Mouse (Mus musculus) right cerebral cortex, postnatal 36 days (tissue): ENCODE measurements around the gene Ctsc.
"Not testable (repeated sequence)": the region's sequence is repeated elsewhere in the genome, so short reads cannot be mapped to it uniquely, and the experiment has no call there.

Source experiments
- DNase-seq, 2 experiments: peaks; one replicate each; pipeline ENCODE4 v3.0.0; 2022; ENCODE audit warnings: low spot score in 2 of 2, mixed read lengths in 1 of 2

Ctsc gene

DNA sequence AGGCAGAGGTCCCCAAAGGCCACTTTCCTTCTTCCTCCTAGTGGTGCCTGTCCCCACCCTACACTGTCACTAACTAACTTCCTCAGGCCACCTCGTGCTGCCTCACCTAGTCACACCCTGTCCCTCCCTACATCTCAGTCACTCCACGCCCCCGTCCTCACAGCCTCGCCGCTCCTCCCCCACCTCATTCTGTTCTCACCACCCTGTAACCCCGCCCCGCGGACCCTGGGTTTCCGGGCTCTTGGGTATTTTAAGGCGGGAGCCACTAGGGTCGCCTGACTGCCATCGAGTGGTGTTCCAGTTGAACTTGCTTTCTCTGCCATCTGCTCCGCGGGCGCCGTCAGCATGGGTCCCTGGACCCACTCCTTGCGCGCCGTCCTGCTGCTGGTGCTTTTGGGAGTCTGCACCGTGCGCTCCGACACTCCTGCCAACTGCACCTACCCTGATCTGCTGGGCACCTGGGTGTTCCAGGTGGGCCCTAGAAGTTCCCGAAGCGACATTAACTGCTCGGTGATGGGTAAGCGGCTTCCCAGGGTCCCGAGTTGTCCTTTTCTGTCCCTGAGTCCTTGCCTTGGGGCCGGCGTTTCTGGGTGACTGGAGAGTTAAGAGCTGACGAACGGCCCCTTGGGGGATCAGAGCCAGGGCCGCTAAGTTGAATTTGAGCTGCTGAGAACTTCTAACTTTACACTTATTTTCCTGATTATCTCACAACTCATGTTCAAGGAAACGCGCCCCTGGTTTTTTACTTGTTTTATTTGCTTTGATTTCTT is at the start of gene Ctsc:
Ctsc (plus strand) TSS at position 228 of the 770 bp plus-strand sequence.
- peak; percentile 39 to 45 for DNase-seq

DNA sequence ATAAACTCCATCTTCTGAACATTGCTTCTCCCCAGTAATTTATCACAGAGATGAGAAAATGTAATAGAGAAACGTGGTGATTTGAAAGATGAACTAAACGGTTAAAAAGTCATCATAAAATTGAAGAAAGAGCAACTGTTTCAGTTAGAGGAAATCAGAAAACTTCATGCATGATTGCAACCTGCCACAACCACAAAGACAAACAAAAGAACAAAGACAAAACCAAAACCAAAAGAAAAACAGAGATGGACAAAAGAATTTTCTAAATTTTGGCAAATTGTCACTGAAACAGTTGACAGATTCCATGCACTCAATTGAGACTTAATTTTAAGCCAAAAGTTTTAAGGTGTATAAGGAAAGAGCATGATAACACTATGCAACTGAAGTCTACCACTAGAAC is 48.8 kb upstream of the Ctsc start:
- no peak for DNase-seq

DNA sequence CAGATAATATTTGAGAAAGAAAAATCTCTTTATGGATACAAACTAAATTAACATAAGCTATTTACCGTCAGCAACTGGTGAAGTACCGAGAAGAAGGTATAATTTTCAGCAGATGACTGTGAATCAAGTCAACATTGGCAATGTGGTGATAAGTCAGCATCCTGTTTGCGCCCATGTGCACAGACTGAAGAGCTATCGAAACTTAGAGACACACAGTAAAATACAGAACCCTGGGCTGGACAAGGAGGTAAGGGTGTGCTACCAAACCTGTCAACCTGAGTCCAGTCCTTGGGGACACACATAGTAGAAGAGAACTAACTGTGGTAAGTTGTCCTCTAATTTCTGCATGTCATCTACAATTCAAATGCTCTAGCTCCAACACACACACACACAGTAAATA is 47.8 kb upstream of the Ctsc start:
- no peak for DNase-seq

DNA sequence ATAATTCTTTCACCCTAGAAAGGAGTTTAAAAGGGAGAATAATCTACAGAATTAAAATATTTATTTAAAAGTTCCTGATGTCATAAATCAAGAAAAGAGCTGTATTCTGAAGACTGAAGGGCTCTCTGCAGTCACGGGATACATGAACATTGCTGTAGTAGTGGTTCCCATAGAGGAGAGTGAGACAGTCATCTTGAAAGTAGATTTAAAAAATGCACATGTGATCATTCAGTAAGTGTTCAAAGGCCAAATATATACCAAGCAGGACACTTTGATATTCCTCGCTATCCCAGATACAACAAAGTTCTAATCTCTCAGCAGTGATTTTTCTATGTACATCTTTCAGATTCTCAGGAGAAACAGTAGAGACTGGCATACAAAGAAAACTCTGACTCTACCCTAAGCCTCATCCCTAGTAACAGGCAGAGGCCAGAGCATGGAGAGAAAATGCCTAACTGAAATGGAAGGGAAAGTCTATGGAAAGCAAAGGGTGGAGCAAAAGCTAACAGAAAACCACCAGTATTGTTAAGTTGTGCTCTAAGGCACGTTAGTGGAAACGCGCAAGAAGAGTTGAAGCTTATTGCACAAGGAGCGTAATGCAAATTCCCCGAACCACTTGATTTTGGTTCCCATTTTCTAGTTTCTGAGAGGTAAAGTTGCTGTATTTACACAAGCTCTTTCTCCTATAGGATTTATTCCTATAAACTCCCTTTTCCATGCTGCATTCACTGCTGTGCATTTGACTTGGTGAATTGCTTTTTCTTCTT is 46.9 kb upstream of the Ctsc start:
- no peak for DNase-seq

DNA sequence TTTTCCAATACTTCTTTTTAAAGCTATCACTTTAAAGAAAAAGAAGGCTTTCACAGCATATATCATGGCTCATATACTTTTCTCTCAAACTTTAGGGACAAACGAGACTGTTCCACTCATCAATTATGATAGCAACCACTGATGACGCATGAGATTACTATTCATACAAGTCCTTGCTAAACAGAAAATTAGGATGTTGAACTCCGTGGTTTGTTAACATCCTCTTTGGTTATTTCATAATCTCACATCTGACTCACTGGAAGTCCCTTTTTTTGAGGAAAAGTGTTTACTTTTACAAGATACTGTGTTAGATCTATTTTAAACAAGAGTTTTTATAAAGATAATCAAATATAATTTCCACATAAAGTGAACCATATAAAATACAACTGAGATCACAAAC is 34.8 kb upstream of the Ctsc start:
- no peak for DNase-seq

DNA sequence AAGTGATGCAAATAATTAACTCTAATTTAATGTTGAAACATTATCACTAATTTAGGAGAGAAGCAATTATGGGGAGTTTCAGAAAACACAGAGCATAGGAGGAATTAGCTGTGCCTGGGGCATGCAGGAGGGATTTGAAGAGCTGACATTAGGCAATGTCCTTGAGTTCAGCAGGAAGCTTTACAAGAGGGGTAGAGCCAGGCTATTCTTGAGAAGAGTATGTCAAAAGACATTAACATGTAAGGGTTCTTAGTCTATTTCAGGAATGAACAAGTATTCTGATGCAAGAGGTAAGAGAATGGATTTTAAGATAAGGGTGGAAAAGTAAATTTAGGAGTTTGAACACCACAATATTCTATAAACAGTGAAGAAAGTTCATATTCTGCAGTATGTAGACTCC is 33.4 kb upstream of the Ctsc start:
- no peak for DNase-seq

DNA sequence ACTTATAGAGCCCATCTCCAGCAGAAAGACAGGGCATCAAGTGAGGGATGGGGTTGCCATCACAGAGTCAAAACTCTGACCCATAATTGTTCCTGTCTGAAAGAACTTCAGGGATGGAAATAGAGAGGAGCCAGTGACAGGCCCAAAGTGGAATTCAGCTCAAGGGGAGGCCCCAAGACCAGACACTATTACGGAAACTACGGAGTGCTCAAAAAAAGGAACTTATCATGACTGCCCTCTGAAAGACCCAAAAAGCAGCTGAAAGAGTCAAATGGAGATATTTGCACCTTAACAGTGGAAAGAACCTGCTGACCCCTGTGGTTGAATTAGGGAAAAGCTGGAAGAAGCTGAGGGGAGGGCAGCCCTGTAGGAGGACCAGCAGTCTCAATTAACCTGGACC is 27.5 kb upstream of the Ctsc start:
- DNase-seq = not testable (repeated sequence)

DNA sequence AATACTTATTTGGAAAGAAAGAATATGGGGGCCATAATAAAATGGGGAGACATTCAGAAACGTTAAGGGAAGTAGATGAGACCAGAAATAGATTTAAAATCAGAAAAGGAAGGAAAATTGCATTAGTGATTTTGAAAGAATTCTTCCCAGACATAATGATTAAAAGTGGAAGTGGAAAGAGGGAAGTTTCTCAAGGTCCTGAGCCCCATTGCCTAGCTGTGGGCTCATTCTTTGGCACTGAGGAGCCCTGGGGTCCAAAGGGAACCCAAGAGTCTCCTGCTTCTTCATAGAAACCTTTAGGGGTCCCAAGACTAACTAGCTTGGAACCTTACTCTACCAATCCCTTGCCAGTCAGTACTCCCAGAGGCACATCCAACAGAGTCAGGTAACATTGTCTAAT is 26.4 kb upstream of the Ctsc start:
- DNase-seq = no peak

DNA sequence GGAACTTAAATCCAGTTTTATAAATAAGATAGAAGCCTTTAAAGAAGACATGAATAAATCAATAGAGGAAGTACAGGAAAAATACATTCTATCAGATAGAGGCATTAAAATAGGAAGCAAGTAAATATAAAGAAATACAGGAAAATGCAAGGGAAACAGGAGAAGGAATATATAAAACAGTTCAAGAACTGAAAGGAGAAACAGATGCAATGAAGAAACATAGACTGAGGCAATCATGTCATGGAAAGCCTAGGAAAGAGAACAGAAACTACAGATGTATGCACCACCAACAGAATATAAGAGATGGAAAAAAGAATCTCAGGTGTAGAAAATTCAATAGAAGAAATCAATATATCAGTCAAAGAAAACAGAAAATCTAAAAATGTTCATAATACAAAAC is 25.8 kb upstream of the Ctsc start:
- DNase-seq = no peak

DNA sequence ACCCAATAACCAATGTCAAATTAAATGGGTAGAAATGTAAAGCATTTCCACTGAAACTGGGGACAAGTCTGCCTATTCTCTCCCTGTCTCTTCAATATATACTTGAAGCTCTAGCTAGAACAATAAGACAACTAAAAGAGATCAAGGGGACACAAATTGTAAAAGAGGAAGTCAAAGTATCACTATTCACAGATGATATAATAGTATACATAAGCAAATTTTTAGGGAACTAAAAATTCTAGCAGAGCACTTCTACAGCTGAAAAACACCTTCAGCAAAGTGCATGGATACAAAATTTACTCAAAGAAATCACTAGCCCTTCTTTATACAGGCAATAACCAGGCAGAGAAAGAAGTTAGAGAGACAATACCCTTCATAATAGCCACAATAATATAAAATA is 23.0 kb upstream of the Ctsc start:
- no peak for DNase-seq

DNA sequence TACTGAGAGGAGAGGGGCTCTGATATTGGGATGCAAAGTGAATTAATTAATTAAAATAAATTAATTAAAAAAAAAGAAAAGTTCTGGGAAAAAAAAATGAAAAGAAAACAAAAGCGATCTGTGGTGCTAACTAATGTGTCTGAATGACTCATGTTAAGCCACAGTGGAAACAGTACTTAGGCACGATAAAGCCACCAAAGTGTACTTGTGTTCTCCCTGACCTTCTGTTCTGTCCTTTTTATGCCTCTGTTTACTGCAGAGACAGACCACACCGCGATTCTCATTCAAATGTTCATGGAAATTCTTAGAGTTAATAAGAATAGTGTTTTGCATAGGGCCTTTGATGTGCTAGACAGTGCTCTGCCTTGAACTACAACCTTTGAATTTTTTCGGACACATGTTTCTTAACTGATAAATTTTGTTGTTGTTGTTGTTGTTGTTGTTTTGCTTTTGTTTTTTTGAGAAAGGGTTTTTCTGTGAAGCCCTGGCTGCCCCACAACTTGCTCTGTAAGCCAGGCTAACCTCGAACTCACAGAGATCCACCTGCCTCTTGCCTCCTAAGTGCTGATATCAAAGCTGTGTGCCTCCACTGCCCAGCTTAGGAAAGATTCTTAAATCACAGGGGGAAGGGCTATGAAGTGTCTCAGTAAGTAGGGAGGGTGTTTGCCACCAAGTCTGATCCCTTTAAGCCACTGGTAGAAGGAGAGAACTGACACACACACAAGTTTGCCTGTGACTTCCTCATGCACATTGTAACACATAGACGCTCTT is 18.5 kb upstream of the Ctsc start:
- DNase-seq = no peak

DNA sequence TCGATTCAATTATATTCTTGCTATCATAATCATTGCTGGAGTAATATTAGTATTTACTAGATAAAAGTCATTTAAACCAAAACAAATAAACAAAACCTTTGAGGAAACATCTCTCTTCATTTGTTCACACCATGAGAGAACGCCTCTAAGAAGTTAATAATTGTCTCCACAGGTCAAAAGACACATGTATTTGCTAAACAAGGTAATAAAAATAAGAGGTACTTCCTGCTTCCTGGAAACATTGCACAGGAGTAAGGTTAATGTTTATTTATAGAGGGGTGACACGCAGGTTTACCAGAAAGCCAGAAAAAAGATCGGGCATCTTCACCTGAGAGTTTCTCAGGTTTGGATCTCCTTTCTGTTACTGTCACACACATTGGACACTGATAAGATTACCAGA is 16.1 kb upstream of the Ctsc start:
- no peak for DNase-seq

DNA sequence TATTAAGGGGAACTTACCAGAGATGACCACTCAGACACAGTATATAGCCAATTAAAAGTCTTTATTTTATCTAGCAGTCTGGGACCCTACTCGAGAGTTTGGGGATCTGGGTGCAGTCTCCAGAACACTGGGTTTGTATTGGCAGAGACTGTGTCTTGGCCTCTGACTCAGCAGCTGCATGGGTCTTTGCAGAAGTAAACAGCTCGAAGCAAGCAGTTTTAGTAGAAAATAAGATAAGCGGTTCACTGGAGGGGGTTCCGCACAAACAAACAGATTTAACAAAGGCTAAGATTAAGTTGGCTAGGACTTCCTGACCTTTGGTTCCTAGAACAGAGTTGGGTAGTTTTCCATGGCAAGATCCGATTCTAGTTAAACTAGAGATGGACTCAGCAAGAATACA is 13.0 kb upstream of the Ctsc start:
- no peak for DNase-seq

DNA sequence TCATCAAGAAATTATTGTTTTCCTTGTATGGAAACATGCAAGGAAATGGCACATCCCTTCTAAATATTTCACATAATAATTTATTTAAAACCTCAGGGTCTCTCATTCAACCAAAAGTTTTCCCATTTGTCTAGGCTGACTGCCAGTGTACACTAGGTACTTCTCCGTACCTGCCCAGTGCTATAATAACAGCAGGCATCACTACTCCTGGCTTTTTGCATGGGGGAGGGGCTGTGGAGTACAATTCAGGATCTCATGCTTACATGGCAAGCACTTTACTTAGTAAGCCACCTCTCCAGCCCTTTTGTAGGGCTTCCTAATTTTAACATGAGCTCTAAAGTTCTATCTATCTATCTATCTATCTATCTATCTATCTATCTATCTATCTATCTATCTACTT is 8.0 kb upstream of the Ctsc start:
- no peak for DNase-seq

DNA sequence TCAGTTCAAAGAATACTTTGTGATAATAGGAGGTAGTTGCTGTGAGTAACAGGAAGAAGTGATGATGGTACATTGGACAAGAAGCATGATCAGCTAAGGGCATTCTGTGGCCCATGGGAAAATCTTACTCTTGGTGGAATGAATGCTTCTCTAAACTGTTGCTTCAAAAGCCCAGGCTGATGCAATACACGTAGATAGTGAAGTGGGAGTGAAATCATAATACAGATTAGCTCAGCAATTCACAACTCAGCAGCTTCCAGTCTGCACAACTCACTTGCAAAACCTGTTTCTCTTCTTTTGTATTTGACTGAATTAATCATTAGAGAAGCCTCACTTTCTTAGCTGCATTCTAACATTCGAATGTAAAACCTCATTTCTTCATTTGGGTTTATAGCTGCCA is 6.4 kb upstream of the Ctsc start:
- no peak for DNase-seq

DNA sequence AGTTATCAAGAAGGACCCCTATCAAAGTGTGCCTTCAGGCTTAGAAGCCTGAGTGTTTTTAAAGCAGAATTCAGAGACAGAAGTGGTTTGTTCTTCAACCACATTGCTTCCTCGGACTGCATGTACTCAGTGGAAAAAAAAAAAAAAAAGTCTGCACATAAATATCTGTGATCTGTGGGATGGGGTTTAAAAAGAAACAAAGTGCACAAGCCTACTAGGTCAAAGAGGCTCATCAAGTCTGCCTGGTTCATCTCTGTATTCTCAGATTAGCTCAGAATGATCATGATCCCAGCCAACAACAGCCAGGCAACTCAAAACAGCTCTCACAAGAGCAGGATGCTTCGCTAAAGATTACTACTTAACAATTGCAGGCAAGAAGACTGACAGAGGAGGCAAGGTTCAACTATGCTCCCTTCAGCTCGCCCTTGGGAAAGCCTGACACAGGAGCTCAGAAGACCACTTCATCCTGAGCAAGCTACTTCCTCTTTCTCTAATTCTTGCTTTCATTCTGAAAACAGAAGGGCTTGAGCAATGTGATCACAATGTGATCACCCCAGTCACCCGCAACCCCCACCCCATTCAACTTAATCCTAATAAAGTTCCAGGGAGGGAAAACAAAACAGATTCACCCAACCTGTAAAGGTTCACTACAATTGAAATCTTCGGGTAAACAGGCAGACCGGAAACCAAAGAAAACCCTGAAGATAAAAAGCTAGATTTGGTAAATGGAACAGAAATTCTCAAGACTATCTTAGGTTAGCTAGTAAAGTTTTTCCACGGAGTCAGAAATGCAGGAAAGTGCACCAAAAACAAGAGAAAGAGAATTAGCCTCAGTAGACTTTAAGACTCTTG is 745 bp upstream of the Ctsc start:
- DNase-seq = no peak

DNA sequence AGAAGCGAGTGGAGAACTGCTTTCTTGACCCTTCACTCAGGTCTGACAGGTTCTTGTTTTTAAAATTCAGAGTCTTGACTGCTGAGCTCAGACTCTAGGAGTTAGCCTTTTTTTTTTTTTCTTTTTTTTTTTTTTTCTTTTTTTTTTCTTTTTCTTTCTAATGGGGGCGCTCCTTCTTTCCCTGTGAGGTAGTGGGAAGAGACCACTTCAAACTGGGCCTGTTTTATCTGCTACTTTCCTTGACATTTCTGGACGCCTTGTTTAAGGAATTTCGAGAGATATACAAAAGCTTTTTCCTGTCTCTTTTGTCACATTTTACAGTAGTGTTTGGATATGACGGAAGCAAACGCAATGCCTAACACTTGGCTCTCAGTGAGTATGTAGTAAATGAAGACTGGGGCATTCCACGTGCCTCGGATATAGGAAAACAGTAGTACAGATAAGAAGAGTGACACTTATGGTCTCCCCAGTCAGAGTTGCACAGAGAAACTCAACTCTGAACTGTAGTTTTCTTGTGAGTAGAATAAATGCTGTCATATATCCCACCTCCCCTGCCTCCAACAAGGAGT is 827 bp downstream of the Ctsc start:
- DNase-seq = no peak

DNA sequence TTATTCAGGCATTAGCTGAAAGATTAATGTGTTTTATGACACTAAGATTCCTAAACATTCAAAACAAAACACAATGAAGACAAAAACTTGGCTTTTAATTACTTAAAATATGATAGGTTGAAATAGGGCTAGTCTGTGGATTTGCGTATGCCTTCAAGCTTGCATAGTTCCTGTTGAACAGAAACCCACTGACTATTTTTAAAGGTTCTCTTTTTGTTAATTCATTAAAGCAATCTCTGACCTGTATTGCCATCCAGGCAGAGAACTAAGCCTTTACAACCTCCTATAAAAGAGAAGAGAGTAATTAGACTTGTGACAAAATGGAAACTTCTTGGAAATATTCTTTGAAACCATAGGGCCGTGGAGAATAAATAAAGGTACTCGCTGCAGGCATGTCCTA is 7.4 kb downstream of the Ctsc start:
- no peak for DNase-seq

DNA sequence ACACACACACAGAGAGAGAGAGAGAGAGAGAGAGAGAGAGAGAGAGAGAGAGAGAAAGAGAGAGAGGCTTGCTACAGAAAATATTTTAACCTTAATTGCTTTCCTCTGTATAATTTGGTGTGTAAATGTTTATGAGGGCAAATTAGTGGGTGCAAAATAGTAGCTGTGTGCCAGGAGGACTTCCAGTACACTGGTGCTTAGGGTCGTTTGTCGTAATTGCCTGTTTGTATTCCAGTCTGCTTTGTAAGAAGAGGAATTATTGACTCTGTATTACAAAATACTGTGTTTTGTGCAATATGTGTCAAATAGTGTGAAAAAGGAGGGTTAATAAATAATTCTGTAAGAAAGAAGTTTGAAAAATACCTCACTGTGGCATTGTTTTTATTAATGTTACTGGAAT is 13.2 kb downstream of the Ctsc start:
- DNase-seq = no peak

DNA sequence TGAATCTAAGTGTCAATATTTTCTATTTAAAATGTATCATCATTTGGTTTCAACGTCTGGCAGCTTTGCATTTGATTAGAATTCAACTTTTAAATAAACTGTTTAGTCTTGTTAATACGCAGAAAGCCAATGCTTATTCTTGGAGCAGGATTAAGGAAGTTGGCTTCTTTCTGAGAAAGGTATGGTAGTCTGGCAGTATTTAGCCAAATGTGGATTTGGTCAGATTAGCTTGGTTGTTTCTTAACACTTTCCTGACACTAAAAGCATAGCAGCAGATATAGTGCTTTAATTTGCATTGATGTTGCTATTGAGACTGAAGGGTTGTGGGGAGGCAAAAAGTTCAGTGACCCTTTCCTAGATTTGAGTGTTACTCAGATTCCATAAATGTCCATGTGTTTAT is 14.2 kb downstream of the Ctsc start:
- DNase-seq = no peak

DNA sequence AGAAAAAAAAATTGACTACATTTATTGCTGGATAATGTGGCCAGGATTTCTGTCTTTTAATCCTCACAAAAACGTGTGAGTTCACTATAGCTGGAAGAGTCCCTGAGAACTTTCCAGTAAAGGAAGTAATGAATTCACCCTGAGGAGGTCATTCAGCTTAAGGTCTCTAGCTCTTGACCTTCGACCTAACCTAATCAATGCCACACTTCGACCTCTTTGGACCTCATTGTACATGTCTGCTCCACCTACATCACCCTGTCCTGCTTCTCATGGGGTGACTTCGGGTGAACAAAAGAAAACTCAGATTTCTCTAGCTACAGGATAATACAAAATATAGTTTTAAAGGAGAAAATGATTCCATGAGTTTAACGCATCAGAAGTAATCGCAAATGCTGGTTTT is 16.0 kb downstream of the Ctsc start:
- no peak for DNase-seq
